Mouse (Mus musculus) frontal cortex, postnatal 10 days (tissue): Measurements from ENCODE around the gene Ccdc158.

Experiments used
- DNase-seq, 2 experiments: peaks; one replicate each; pipeline ENCODE4 v3.0.0; 2022; ENCODE audit warnings: low spot score in 2 of 2, mixed read lengths in 1 of 2

Ccdc158 gene

GRCm38 (mm10) chr5:92688124-92688523 is 13.1 kb upstream of the Ccdc158 start:
- no peak for DNase-seq

DNA sequence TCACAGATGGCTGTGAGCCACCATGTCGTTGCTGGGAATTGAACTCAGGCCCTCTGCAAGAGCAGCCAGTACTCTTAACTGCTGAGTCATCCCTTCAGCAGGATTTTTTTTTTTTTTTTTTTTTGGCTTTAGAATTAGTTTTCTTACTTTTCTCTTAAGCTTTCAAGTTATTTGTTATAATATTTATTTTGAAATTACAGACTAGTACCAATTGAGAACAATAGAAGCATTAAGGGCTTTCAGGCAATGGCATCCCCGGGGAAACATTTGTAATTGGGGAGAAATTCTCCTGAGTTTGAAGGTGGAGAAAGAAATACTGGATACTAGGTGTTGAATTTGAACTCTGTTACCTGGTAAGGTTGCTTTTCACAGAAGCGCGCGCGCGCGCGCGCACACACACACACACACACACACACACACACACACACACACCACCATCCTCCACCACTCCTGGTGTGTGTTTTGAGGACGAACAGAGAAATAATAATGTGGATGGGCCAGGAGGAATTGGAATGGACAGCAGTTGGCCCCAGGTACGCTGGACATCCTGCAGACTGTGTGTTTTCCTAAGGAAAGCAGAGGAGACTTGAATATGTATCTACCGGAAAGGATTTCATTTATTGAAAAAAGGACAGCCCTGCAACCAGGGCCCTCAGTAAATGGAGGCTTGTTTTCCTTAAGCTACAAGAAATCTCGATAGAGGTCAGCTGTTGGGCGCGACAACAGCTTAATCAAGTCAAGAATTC is 9.8 kb upstream of the Ccdc158 start:
- DNase-seq: no peak

- DNase-seq: no peak
These were observed 8.9 kb upstream of the Ccdc158 start for GRCm38 (mm10) chr5:92683871-92684475.

DNA sequence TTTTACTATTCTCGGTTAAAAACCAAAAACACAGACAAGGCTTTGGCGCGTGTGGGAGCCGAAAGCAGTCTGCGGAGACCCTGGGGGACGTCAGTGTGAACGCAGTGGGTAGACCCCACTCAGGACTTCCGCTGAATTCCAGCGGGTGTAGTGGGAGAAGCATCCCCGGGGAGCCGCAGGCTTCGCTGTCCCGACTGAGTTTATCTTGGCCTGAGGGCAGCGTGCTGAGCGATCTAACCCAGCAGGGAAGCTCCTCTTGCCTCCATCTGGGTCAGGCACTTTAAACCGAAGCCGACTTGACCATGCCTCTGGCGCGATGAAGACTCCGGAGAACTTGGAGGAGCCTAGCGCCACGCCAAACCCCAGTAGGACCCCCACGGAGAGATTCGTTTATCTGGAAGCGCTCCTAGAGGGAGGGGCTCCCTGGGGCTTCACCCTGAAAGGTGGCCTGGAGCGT is 8.3 kb upstream of the Ccdc158 start, which contains the start of gene Shroom3:
Shroom3 (plus strand) TSS at position 85 of the 457 bp plus-strand sequence.
- DNase-seq: no peak

GRCm38 (mm10) chr5:92682621-92683348 is 7.7 kb upstream of the Ccdc158 start:
- DNase-seq: no peak

DNA sequence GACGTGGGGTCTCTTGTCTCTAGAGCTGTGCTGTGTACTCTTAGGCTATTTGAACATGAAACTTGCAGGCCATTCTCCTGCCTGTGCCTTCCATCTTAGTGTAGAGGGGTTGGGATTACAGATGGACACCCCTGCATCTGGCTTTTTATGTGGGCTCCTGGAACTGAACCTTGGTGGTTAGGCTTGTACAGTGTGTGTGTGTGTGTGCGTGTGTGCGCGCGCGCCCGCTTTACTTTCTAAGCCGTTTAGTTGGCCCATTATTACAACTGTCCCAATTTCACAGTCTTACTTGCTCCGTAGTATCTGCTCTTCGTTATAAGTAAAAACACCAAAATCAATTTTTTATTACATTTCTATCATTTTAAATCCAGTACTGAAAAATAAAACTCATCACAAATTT is 6.8 kb upstream of the Ccdc158 start:
- DNase-seq: no peak

DNA sequence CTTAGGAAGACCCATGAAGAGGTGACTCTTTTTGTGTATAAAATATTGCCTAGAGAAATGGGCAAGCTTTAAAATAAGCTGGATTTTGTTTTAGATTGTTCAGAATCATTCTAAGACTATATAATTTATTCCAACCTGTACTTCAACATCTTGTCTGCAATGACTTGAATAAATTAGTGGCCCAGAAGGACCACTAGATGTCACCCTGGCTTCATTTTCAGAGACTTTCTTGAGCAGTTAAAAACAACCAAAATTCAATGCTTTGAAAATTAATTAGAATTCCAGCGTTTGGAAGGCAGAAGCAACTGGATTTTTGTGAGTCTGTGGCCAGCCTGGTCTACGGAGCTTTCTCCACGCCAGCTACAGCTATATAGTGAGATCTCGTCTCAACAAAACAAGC is 4.4 kb upstream of the Ccdc158 start:
- peak in 1 of 2 experiments; percentile 26 for DNase-seq

GRCm38 (mm10) chr5:92675574-92675920 is 476 bp upstream of the Ccdc158 start:
- no peak for DNase-seq

DNA sequence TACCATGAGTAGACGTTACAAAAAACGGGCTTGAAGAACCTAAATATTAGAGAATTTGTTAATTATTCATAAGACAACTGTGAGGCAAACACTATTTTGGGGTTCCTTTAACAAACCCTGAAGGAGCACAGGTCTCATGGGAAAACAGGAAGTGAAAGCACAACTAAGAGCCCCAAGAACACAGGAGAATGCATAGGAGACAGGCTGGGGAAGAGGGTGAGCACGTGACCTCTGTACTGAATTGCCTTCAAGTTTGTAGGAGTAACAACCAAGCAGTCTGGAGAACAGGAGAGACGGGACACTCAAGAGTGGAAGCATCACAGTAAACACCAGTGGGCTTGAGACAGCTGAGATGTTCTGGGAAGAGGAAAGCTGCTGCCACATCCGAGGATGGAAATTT is 8.2 kb downstream of the Ccdc158 start:
- DNase-seq: no peak

DNA sequence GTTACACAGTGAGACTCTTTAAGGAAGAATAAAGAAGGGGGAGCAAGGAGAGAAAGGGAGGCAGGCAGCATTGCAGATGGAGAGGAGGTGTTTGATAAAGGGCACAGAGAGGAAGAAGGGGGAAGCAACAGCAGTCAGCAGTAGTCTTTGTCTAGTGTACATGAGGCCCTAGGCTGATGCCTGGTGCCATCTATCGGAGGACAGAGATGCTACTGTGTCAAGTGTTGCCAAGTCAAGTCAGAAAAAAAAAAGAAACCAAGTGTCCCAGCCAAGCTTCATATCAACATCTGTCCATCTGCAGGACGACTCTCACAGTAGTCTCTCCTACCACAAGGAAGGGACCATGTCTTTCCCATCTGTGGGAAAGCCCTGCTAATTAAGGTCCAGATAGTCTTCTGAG is 10.8 kb downstream of the Ccdc158 start:
- no peak for DNase-seq

GRCm38 (mm10) chr5:92656256-92656655 is 18.8 kb downstream of the Ccdc158 start:
- peak in 1 of 2 experiments; percentile 59 for DNase-seq

DNA sequence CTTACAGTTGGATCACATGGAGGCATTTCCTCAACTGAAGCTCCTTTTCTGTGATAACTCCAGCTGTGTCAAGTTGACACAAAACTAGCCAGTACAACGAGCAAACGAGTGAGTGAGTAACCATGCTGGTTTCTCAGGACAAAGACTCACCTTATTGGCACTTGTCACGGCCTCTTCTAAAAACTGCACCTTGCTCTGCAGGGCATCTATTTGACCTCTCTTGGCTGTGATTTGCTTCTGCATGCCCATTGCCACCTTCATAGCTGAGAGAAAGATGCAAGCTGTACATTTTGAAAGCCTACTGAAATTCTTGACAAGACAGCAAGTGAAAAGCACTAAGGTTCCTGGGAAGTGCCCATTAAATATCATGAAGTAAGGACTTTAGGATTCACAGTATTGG is 34.2 kb downstream of the Ccdc158 start:
- DNase-seq: no peak

- DNase-seq: no peak
These were observed 39.2 kb downstream of the Ccdc158 start for GRCm38 (mm10) chr5:92635891-92636290.

DNA sequence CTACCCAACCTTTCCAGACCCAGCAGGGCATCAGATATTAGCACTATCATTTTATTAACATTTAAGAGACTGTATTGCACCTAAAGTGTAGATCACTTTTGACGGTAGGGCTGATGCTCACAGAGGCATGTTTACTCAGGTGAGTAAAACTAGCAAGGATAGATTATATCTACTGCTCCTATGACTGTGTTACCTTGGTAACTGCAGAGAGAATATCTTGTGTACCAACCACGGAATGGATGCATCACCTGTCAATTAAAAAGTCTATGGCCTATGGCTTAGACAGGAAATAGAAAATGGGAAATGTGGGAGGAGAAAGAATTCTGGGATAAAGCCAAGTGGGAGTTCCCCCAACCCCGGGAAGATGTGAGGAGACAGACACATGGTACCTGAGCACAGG is 40.2 kb downstream of the Ccdc158 start:
- no peak for DNase-seq

DNA sequence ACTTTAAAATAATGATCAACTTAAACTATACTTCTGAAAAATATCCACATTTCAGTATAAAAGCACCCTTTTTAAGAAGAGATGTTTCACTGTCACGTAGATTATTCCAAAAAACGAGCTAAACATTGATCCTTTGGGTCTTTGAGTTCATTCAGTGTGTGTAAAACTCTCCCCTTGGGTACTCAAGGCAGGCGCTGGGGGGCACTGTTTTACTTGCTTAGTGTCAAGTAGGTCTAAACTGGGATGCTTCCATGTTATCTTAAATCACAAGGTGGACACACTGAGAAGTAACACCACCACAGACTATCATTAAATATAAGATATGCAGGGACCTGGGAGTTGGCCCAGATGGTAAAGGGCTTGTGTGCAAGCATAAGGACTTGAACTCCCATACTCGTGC is 41.5 kb downstream of the Ccdc158 start:
- no peak for DNase-seq

- DNase-seq: no peak
These were observed 47.2 kb downstream of the Ccdc158 start for GRCm38 (mm10) chr5:92627896-92628295.

GRCm38 (mm10) chr5:92621883-92622282 is 53.2 kb downstream of the Ccdc158 start:
- DNase-seq: no peak

DNA sequence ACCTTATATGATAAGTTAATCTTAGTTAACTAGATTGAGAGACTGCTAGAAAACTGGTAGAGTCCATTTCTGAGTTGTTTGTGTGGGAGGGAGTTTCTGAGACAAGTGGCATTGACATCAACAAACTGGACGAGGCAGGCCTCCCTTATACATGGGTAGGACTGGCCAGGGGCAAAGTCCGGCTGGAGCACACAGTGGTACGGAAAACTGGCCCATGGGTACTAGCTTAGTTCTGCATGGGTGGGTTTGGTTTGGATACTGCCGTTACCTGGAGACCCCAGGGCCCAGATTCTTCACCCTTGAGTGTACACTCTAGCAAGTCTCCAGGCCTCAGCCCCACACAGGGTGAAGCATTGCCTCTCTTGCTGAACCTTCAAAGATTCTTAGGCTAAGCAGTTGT is 62.3 kb downstream of the Ccdc158 start:
- DNase-seq: no peak

- no peak for DNase-seq
These were observed 67.4 kb downstream of the Ccdc158 start for GRCm38 (mm10) chr5:92607492-92608229.

- no peak for DNase-seq
These were observed 70.4 kb downstream of the Ccdc158 start for GRCm38 (mm10) chr5:92604452-92605247.
